Mouse (Mus musculus): ENCODE measurements at regions not wholly inside any gene's neighbourhood (a gene's known extent, or its start where the extent isn't known, plus 50 kb on each side); places are given as distances from the start of the nearest gene placed in this dataset.
A peak's percentile ranks its signal among the peaks of the same experiment; 100 is the strongest.

DNA sequence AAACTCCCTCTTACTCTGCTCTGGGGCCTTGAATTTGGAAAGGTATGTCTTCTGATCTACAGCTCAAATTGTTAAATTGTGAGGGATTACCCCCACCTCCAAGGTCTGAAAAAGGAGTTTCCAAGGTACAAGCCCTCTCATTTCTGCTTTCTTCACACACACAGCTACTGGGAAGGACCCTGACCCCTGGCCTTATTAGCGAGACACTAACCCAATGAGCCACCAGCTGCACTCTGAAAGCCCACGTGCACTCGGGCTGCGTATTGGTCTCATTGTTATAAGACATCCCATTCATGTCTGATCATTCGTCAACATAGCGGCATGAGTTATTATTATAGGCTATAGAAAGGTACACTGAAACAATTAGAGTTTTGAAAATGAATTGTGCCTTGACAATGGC is 784.9 kb downstream of the Nr2f2 start:
- no peak for DNase-seq (ENCODE audit: low spot score in 2 of 2)

DNA sequence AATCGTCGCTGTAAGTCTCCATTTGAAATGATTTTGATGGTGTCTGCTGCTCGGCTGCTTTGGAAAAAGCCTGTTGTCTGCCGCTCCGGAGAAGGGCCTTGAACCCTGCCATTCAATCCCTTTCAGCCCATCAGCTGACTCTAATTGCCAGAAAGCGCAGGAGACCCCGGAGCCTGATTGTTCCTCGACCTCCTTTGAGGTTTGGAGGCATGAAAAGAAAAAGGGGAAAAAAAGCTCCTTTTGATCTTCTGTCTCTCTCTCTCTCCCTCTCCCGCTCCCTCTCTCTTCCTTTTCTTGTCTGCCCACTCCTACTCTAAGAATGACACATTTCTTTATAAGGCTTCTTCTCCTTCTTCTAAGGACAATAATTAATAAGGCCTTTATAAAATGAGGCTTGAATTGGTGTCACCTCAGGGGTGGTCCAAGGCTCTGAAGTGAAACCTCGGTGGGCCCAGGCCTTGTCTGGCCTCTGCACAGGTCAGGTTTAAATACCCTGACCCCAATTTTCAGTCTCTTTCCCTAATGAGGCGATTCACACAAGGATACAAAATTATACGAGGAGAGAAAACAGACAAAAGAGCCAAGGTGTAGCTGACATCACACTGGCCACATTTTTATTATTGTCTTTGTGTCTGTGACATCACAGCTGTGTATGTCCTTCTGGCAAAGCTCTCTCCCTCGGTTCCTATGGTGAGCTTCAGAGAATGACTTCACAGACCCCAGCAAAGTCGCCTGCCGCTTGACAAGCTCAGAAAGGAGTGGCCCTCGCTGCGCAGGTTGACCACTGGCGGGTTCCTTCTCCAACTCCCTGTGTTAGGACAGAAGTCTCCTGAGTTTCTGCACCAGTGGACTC is 787.4 kb downstream of the Nr2f2 start:
- no peak for DNase-seq (ENCODE audit: low spot score in 2 of 2)

DNA sequence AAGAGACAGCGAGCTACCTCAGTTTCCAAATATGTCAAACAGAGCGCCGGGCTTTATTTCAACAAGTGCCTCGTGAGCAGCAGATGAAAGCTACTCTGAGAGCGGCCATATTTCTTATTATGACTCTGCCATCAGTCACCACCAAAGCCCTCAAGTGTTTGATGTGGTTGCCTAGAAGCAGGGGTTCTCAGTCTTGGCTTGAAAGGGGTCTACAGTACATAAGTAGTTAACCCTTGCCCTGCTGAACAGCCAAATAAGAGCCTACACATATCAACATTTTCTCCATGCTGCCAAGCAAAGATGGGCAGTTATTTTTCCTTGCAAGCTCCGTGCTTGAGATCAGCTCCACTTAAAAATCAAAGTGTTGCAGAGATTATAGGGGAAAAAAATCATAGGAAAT is 788.8 kb downstream of the Nr2f2 start:
- DNase-seq (ENCODE audit: low spot score in 2 of 2) = no peak

DNA sequence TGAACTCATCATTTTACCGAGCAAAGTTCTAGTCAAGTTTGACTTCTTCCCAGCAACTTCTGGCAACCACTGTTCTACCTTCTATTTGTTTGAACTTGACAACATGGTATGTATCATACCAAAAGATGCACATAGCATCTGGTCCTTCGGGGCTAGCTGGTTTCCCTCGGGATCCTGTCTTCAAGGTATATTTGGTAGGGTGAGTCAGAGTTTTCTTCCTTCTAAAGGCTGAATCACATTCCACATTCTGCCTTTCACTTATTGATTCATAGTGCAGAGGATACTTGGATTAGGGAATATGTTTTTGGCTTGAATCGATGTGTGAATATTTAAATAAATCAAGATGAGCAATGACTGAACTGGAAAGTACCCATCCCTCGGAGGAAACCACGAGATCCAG is 789.9 kb downstream of the Nr2f2 start:
- no peak for DNase-seq (ENCODE audit: low spot score in 2 of 2)

DNA sequence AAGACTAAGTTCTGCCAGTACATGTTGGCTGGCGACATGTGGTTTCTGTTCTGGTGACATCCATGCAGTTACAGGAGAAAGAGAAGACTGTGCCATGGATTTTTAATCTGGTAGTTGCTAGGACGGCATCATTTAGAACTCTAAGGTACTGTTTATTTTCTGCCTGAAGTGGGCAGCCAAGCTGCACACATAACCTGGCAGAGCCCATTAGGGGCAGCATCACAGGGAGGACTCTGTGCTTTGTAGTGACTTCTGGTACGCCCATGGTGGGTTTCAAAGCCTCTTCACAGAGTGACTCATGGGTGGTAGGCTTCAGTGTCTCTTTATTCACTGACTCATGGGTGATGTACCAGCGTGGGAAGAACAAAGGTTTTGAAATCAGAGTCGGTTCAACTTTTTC is 792.8 kb downstream of the Nr2f2 start:
- DNase-seq (ENCODE audit: low spot score in 2 of 2) = no peak

DNA sequence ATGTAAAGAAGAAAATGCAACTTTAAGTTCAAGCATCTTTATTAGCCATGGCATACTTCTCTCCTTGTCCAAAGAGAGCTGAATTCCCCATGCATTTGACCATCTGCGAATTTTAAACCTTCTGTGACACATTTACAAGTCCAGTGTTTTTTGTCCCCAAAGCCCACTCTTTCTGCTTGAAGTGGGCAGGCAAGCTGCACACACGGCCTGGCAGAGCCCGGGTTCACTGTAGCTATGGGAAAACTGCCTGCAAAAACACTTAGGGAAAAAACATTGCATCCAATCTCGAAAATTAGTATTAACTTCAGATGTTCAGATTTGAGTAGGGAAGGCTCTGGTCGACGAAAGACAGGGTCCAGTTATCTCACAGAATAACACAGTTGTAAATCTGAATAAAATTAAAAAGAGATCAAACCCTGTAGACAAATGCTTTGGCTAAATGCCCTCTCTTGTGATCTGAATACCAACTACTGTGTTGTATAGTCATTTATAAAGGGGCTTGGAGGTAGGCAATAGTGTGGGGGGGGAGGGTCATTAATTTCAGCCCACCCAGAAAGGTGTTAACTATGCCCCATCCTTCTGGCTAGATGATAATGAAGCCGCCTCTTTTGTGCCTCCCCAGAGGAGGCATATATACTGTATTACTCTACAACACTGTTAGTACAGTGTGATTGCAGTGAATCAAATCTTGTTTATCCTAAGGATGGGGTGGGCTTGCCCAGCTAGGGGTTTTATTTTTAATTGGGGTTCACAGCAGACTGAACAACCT is 793.7 kb downstream of the Nr2f2 start:
- DNase-seq (ENCODE audit: low spot score in 2 of 2) = no peak

DNA sequence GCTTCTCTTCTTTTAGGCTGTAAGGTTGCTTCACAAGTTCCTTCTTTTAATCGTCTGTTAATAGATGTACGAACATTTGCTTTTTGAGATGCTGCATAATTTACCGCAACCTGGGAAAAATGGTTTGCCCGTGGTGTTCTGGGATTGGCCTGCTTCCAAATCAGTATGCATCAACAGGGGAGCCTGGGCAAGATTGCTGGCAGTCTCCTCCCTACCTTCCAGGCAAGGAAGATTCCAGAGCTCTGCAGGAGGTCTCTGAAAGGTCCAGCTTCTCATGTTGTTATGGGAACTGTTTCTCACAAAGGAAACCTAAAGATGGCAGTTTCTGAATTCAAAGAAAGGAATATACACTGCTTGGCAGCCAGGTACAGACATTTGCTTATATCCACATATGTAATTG is 799.6 kb downstream of the Nr2f2 start:
- no peak for DNase-seq (ENCODE audit: low spot score in 2 of 2)

DNA sequence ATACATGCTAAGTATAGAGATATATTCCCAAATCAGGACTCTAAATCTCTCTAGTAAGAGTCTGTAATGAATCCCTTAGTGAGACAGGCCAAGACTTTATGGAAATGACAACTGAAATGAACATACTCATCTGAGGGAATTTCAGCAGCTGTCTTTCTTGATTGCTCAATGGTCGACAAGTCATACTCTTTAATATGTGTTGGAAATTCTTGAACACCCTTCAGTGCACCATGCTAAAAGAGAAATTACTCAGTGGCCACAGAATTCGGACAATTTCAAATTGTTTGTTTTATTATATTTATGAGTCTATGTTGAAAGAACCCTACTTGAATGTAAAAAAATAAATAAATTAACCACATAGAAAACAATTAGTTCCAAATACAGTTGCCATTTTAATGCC is 802.1 kb downstream of the Nr2f2 start:
- no peak for DNase-seq (ENCODE audit: low spot score in 2 of 2)

DNA sequence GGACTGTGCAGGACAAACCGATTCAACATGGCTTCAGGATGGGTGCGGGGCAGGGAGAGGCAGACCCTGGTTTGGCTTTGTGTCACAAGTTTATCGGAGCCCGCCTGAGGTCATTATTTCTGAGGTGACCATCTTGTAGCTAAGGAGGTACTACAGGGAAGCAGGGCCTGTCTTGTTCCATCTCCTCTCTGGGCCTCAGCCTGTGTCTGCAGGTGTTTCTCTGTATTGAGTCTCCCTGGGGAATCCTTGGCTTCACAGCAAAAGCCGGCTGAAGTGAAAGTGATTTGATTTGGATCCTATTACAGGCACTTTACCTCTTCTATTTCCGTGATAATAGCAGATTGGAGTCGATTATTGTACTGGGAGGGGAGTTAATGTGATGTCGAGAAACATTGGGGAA is 805.7 kb upstream of the Arrdc4 start:
- DNase-seq (ENCODE audit: low spot score in 2 of 2) = no peak

DNA sequence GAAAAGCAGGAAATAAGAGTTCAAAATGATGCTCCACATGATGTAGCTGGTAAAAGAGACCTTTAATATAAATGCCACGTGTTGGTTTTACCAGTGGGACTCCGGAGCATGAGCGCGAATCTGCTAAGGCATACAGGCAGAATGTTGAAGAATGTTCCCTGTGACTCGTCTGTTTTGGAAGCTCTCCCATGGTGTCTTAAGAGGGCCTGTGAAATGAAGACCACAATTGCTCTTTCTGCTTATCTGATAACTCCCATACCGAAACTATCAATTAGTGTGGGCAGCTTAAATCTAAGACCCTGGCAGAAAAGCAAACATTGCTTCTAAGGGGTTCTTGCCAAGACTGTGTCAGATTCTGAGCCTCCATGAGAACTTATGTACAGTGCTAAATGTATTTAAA is 804.9 kb upstream of the Arrdc4 start:
- no peak for DNase-seq (ENCODE audit: low spot score in 2 of 2)

DNA sequence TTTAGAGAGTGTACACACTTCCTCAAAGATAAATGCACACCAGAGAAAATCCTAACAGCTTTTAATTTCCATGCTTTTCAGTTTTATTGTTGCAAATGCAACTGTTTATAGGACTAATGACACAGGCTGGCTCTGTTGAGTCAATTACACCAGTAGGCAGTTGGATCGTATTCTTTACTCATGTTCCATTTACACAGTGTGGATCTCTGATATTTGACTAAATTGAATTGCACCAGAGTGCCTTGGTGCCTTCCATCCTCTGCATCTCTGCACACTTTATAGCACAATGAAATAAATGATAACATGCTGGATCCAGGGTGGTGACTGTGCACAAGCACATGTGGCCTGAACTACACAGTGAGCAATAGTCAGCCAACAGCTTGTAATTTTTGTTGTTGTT is 787.0 kb upstream of the Arrdc4 start:
- DNase-seq (ENCODE audit: low spot score in 2 of 2) = no peak

DNA sequence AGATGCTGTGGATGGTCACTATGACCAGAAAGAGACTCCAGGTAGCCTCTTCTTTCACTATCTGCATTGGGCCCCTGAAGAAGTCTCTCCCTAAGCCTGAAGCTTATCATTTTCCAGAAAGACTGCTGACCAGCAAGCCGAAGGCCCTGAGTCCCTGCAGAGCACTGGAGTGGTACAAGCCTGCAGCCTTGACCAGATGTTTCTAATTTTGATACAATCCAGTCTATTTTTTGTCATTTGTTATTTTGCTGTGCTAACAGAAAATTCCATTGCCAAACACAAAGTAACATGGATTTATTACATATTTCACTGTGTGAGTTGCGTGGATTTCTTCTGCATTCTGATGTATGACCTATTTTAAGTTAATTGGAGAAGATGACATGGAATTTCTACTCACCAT is 764.9 kb upstream of the Arrdc4 start:
- no peak for DNase-seq (ENCODE audit: low spot score in 2 of 2)

DNA sequence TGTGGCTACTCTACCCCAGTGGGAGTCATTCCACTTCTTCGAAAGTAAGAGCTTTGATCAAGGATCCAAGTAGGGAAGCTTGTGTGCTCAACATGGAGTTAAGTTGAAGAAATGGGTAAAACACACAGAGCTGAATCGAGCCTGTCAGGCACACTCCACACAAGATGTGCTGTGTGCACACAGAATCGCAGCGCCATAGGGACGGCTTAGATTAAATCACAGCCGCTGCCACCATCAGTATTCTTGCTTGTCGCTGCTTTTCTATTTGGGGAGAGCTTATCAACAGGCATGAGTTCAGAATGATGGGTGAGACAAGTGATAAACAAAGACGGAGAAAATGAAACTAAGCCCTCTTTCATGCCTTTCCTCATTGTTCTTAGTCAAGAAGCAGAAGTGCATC is 761.3 kb upstream of the Arrdc4 start:
- no peak for DNase-seq (ENCODE audit: low spot score in 2 of 2)

DNA sequence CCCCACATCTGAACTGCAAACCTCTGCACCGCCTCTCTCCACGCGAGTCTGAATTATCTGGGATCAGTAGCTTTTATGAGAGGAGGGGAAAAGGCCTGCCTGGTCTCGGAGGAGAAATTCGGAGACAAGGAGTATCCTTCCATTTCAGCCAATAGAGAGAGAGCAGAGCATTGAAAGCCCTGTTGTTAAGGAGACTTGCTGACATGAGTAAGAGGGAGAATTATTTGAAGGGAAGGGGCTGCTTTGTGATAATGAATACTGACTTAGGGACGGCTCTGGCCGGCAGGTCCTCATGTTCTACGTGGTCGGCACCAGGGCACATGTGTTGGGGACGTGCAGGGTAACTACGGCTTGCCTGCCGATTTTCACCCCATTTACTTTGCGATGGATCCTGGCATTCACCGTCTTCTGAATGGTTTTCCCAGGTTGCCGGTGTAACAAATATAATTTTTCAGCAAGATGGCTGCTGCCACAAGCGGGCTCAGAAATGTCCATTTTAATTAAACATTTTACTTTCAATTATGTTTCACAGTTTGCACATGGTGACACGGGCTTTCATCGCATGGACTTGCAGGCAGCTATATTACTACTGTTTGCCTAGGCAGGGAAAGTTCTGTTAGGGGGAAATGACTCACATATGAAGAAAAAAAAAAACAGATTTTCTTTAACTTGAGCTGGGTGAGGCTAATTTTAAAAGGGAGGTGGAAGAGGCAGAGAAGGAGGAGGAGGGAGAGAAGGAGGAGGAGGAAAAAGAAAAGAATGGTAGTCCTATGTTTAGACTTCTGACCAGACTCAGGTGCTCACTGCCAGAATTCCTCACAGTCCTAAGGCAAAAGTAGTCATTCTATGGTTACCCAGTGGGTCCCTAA is 744.3 kb upstream of the Arrdc4 start:
- DNase-seq (ENCODE audit: low spot score in 2 of 2) = no peak

DNA sequence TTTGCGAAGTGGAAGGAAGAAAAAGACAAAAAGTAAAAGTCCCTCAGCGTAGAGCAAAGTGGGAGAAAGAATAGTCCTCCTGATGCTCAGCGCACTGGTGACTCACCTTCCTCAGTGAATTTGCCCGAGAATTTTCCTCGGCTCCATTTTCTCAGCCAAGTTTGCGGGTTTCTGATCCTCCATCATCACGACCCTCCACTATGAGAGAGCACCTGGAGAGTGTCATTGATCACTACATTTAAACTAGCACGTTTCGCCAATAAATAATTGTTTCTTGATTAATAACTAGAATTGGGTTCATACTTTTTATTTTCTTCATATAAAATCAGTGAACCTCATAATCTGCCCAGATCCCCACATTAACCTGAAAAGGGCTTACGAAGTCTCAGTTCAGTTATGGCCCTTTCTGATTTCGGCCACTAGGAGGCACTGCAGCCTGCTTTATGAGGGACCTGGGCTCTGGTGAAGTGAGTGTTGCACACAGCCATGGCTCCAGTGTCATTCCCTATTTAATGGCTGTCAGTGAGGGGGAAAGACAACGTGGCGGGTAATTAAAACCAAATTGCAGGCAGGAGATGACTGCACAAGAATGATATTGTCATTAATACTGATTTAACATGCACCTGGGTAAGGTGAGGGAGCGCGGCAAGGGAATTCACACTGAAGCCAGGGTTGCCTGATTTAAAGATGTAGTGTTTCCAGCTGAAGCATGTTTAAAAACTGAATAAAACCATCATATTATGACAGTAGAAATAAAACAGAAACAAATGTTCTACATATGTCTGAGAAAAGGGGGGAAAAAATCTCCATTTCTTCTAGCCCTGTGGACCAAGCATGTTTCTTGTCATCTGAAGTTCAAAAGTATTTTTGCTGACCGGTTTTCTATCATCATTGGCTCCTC is 741.8 kb upstream of the Arrdc4 start:
- DNase-seq (ENCODE audit: low spot score in 2 of 2) = peak; percentile 69 to 70

DNA sequence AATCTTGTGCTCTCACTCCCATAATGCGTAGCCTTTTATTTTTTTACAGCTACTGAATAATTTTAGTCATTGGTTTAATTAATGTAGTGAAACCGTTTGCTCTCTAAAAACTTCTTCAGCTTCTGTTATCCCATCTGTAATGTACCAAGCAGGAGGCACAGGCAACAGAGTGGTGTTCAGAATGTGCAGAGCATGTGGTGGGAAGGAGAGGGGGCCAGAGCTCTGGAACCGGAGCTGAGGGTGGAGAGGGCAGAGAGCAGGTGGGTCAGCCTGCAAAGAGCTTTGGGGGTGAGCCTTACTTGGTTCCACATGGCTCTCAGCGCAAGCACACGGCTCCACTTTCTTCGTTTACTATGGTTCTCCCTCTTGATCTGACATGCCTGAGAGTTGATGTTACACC is 739.6 kb upstream of the Arrdc4 start:
- DNase-seq (ENCODE audit: low spot score in 2 of 2) = no peak

DNA sequence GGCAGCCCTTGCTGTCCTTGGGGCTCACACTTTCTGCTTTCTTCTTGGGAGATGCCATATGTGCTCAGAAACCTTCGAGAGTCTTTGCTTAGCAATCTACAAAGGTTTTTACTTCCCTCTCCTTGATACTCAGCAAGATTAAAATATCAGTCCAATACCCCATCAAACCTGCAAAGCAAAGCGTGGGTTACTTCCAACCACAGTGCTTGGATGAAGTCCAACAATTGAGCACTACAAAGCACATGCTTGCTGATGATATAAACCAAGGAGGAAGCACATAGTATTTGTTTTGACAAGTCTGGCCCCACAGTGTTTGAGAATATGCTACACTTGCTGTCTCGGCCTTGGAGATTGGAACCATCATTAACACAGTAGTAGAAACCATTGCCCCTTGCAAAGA is 738.1 kb upstream of the Arrdc4 start:
- DNase-seq (ENCODE audit: low spot score in 2 of 2) = no peak

DNA sequence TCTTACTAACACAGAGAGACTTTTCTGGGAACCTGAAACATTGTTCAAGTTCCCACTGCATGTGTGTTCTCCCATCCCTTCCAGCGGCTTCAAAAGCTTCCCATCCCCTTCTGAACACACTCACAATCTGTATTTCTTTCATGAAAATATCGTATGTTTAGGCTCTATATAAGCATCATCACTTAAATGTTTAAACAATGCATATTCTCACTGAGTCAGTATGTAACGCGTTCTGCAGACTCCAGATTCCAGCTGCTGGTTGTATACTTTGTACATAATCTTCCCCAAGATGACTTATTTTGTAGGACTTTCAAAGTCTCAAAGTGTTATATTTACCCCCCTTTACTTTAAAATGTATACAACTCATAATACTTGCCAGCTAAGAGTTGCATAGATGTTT is 735.5 kb upstream of the Arrdc4 start:
- DNase-seq (ENCODE audit: low spot score in 2 of 2) = no peak

Data from adrenal gland, adult 18-20 months (tissue).